Mouse (Mus musculus) CH12.LX (cell line): Measurements from ENCODE around the gene Prrc2a. TPM values are rescaled to one million over a fixed set of nuclear protein-coding genes. Genes with fewer than 3 reads are reported as not detected.

Source experiments
- DNase-seq: peaks from one replicate; pipeline ENCODE4 v3.0.0-alpha.2; 2013; ENCODE audit errors: extremely low read depth
- H3K27ac ChIP-seq: 2 replicates; pipeline ENCODE4 v1.5.1; 2012; ENCODE audit warnings: low read depth, mild to moderate bottlenecking, control low read depth, moderate library complexity; ENCODE audit not compliant: insufficient read depth
- H3K27me3 ChIP-seq: replicated peaks from 2 replicates; pipeline ENCODE3; 2012; ENCODE audit warnings: inconsistent platforms
- H3K36me3 ChIP-seq, 2 experiments: replicated peaks in 1 of 2; 2 replicates each; pipeline versions ENCODE3 to v1.6.1; 2012; ENCODE audit warnings: inconsistent platforms in 1 of 2, low read length in 1 of 2, mild to moderate bottlenecking in 1 of 2, mixed read lengths in 1 of 2, moderate library complexity in 1 of 2; ENCODE audit not compliant: control insufficient read depth in 1 of 2, insufficient read depth in 1 of 2
- H3K4me1 ChIP-seq, 2 experiments: 2 replicates each; pipeline ENCODE4 v1.6.1; 2012; ENCODE audit warnings: inconsistent platforms in 1 of 2, moderate library complexity in 1 of 2; ENCODE audit not compliant: insufficient read depth in 2 of 2, control insufficient read depth in 1 of 2
- H3K4me2 ChIP-seq: 2 replicates; pipeline ENCODE4 v1.6.1; 2012; ENCODE audit warnings: low read depth, mild to moderate bottlenecking, control low read depth; ENCODE audit not compliant: poor library complexity, insufficient read depth, severe bottlenecking
- H3K4me3 ChIP-seq, 3 experiments: fragments of 150-350 bp in 1 of 3; sonication (generic) in 1 of 3; replicated peaks in 1 of 3; 2 replicates each; pipeline versions ENCODE3 to v1.5.1; 2011 to 2012; ENCODE audit warnings: low read depth in 2 of 3, low read length in 2 of 3, mild to moderate bottlenecking in 2 of 3, moderate library complexity in 2 of 3, control low read depth in 1 of 3, improper control_type of control experiment in 1 of 3, inconsistent platforms in 1 of 3, mixed read lengths in 1 of 3; ENCODE audit not compliant: poor library complexity in 1 of 3
- H3K79me2 ChIP-seq: replicated peaks from 2 replicates; pipeline ENCODE4 v1.6.1; 2012; ENCODE audit warnings: mild to moderate bottlenecking, moderate library complexity; ENCODE audit not compliant: control insufficient read depth, poor library complexity, insufficient read depth, severe bottlenecking; ENCODE audit errors: extremely low read depth
- H3K9ac ChIP-seq: 2 replicates; pipeline ENCODE4 v1.6.1; 2012; ENCODE audit warnings: low read depth, mild to moderate bottlenecking, control low read depth, moderate library complexity; ENCODE audit not compliant: insufficient read depth
- H3K9me3 ChIP-seq: replicated peaks from 2 replicates; pipeline ENCODE3; 2012; ENCODE audit warnings: low read length, inconsistent platforms, mixed read lengths
- BHLHE40 ChIP-seq: IDR thresholded peaks from 2 replicates; pipeline ENCODE4 v1.6.1; 2011; ENCODE audit warnings: mild to moderate bottlenecking, low read depth, low read length, improper control_type of control experiment
- CHD1 ChIP-seq: IDR thresholded peaks from 2 replicates; pipeline ENCODE4 v1.6.1; 2012; ENCODE audit warnings: low read depth, low read length, improper control_type of control experiment, inconsistent platforms
- CHD2 ChIP-seq: IDR thresholded peaks from 2 replicates; pipeline ENCODE4 v1.6.1; 2011; ENCODE audit warnings: low read length, improper control_type of control experiment
- CTCF ChIP-seq, 2 experiments: IDR thresholded peaks in 1 of 2; conservative IDR thresholded peaks in 1 of 2; 2 replicates each; pipeline ENCODE4 v1.5.1; 2011 to 2012; ENCODE audit warnings: low read depth in 2 of 2, low read length in 2 of 2, improper control_type of control experiment in 1 of 2, inconsistent platforms in 1 of 2, mild to moderate bottlenecking in 1 of 2, moderate library complexity in 1 of 2
- E2F4 ChIP-seq: IDR thresholded peaks from 2 replicates; pipeline ENCODE4 v1.6.1; 2011; ENCODE audit warnings: low read depth, low read length, improper control_type of control experiment; ENCODE audit not compliant: insufficient replicate concordance
- ELF1 ChIP-seq: IDR thresholded peaks from 2 replicates; pipeline ENCODE4 v1.6.1; 2014; ENCODE audit warnings: low read depth, mild to moderate bottlenecking, inconsistent platforms, low read length, improper control_type of control experiment
- EP300 ChIP-seq: IDR thresholded peaks from 2 replicates; pipeline ENCODE4 v1.6.1; 2011; ENCODE audit warnings: low read length, improper control_type of control experiment
- ETS1 ChIP-seq: conservative IDR thresholded peaks from 2 replicates; pipeline ENCODE4 v1.6.1; 2012; ENCODE audit warnings: low read depth, mild to moderate bottlenecking, inconsistent platforms, low read length, improper control_type of control experiment, moderate library complexity
- GABPA ChIP-seq: IDR thresholded peaks from 2 replicates; pipeline ENCODE4 v1.6.1; 2012; ENCODE audit warnings: low read depth, low read length, improper control_type of control experiment, inconsistent platforms; ENCODE audit not compliant: insufficient replicate concordance
- HCFC1 ChIP-seq: IDR thresholded peaks from 2 replicates; pipeline ENCODE4 v1.6.1; 2012; ENCODE audit warnings: low read depth, mild to moderate bottlenecking, inconsistent platforms, low read length, improper control_type of control experiment
- IRF4 ChIP-seq: IDR thresholded peaks from 2 replicates; pipeline ENCODE4 v1.6.1; 2014; ENCODE audit warnings: low read depth, mild to moderate bottlenecking, inconsistent platforms, low read length, improper control_type of control experiment
- JUN ChIP-seq: IDR thresholded peaks from 2 replicates; pipeline ENCODE4 v1.6.1; 2011; ENCODE audit warnings: low read depth, mild to moderate bottlenecking, low read length, improper control_type of control experiment, moderate library complexity; ENCODE audit not compliant: insufficient read depth
- JUND ChIP-seq: conservative IDR thresholded peaks from 2 replicates; pipeline ENCODE4 v1.6.1; 2011; ENCODE audit warnings: low read depth, low read length, improper control_type of control experiment
- KAT2A ChIP-seq: IDR thresholded peaks from 2 replicates; pipeline ENCODE4 v1.6.1; 2012; ENCODE audit warnings: low read length, improper control_type of control experiment, inconsistent platforms; ENCODE audit not compliant: insufficient replicate concordance
- MAFK ChIP-seq: IDR thresholded peaks from 2 replicates; pipeline ENCODE4 v1.6.1; 2011; ENCODE audit warnings: low read length, improper control_type of control experiment; ENCODE audit not compliant: insufficient replicate concordance
- MAX ChIP-seq: IDR thresholded peaks from 2 replicates; pipeline ENCODE4 v1.6.1; 2011; ENCODE audit warnings: low read length, improper control_type of control experiment
- MAZ ChIP-seq: IDR thresholded peaks from 2 replicates; pipeline ENCODE4 v1.6.1; 2012; ENCODE audit warnings: low read depth, mild to moderate bottlenecking, inconsistent platforms, low read length, improper control_type of control experiment, moderate library complexity
- MEF2A ChIP-seq: IDR thresholded peaks from 2 replicates; pipeline ENCODE4 v1.6.1; 2014; ENCODE audit warnings: low read depth, mild to moderate bottlenecking, inconsistent platforms, low read length, improper control_type of control experiment, borderline replicate concordance
- MXI1 ChIP-seq: IDR thresholded peaks from 2 replicates; pipeline ENCODE4 v1.6.1; 2011; ENCODE audit warnings: mild to moderate bottlenecking, low read depth, low read length, improper control_type of control experiment
- MYC ChIP-seq: IDR thresholded peaks from 2 replicates; pipeline ENCODE4 v1.6.1; 2011; ENCODE audit warnings: low read depth, mild to moderate bottlenecking, improper control_type of control experiment, low read length
- NELFE ChIP-seq: IDR thresholded peaks from 2 replicates; pipeline ENCODE4 v1.6.1; 2011; ENCODE audit warnings: low read depth, low read length, improper control_type of control experiment
- NRF1 ChIP-seq: IDR thresholded peaks from 2 replicates; pipeline ENCODE4 v1.6.1; 2014; ENCODE audit warnings: low read depth, mild to moderate bottlenecking, inconsistent platforms, low read length, improper control_type of control experiment, moderate library complexity
- PAX5 ChIP-seq: IDR thresholded peaks from 2 replicates; pipeline ENCODE4 v1.6.1; 2012; ENCODE audit warnings: low read length, inconsistent platforms, mixed read lengths
- POLR2A ChIP-seq: IDR thresholded peaks from 2 replicates; pipeline ENCODE4 v1.6.1; 2011; ENCODE audit warnings: low read depth, mild to moderate bottlenecking, improper control_type of control experiment, low read length
- POLR2AphosphoS2 ChIP-seq: IDR thresholded peaks from 2 replicates; pipeline ENCODE4 v1.6.1; 2011; ENCODE audit warnings: low read depth, low read length, improper control_type of control experiment
- RAD21 ChIP-seq: IDR thresholded peaks from 2 replicates; pipeline ENCODE4 v1.6.1; 2011; ENCODE audit warnings: low read depth, mild to moderate bottlenecking, low read length, improper control_type of control experiment, moderate library complexity
- RCOR1 ChIP-seq: conservative IDR thresholded peaks from 2 replicates; pipeline ENCODE4 v1.6.1; 2012; ENCODE audit warnings: low read depth, mild to moderate bottlenecking, inconsistent platforms, low read length, improper control_type of control experiment
- SIN3A ChIP-seq: IDR thresholded peaks from 2 replicates; pipeline ENCODE4 v1.6.1; 2012; ENCODE audit warnings: low read length, improper control_type of control experiment, inconsistent platforms
- SMC3 ChIP-seq: IDR thresholded peaks from 2 replicates; pipeline ENCODE4 v1.6.1; 2011; ENCODE audit warnings: low read depth, low read length, improper control_type of control experiment
- TBP ChIP-seq: conservative IDR thresholded peaks from 2 replicates; pipeline ENCODE4 v1.6.1; 2011; ENCODE audit warnings: low read depth, low read length, improper control_type of control experiment
- TCF12 ChIP-seq: IDR thresholded peaks from 2 replicates; pipeline ENCODE4 v1.6.1; 2014; ENCODE audit warnings: low read depth, mild to moderate bottlenecking, inconsistent platforms, low read length, improper control_type of control experiment
- UBTF ChIP-seq: IDR thresholded peaks from 2 replicates; pipeline ENCODE4 v1.6.1; 2012; ENCODE audit warnings: low read depth, mild to moderate bottlenecking, inconsistent platforms, low read length, improper control_type of control experiment, moderate library complexity
- USF1 ChIP-seq: IDR thresholded peaks from 2 replicates; pipeline ENCODE4 v1.6.1; 2014; ENCODE audit warnings: low read depth, mild to moderate bottlenecking, inconsistent platforms, low read length, improper control_type of control experiment
- USF2 ChIP-seq: conservative IDR thresholded peaks from 2 replicates; pipeline ENCODE4 v1.6.1; 2011; ENCODE audit warnings: low read depth, low read length, improper control_type of control experiment
- ZC3H11A ChIP-seq: IDR thresholded peaks from 2 replicates; pipeline ENCODE4 v1.6.1; 2012; ENCODE audit warnings: low read depth, mild to moderate bottlenecking, inconsistent platforms, low read length, improper control_type of control experiment
- ZKSCAN1 ChIP-seq: IDR thresholded peaks from 2 replicates; pipeline ENCODE4 v1.6.1; 2012; ENCODE audit warnings: low read depth, inconsistent platforms, low read length, improper control_type of control experiment, borderline replicate concordance
- ZMIZ1 ChIP-seq: IDR thresholded peaks from 2 replicates; pipeline ENCODE4 v1.6.1; 2012; ENCODE audit warnings: low read depth, mild to moderate bottlenecking, inconsistent platforms, low read length, improper control_type of control experiment
- ZNF384 ChIP-seq: IDR thresholded peaks from 2 replicates; pipeline ENCODE4 v1.6.1; 2012; ENCODE audit warnings: low read depth, low read length, improper control_type of control experiment, inconsistent platforms
- dilution Hi-C: fragments of 300-500 bp; cut with MboI; formaldehyde crosslinking; loops from 2 replicates; pipeline ENCODE4 v1.14.3; 2020; ENCODE audit warnings: low sequenced_read_pairs; ENCODE audit not compliant: extremely low pct_unique_long_range_greater_than_20kb, extremely low pct_ligation_motif_present
- in situ Hi-C: fragments of 300-500 bp; cut with MboI; formaldehyde crosslinking; loops from 3 replicates; pipeline ENCODE4 v1.14.3; 2019; ENCODE audit warnings: low sequenced_read_pairs, low pct_ligation_motif_present, low pct_unique_long_range_greater_than_20kb, mixed read lengths
- polyA plus RNA-seq: library from polyadenylated mRNA; unstranded; fragments of >175 nt; gene quantifications from 2 replicates; pipeline ENCODE4 v1.2.1, GENCODE M21; 2012; ENCODE audit warnings: low read depth; ENCODE audit not compliant: insufficient read length
- total RNA-seq, 2 experiments: library from RNA; depleted of rRNA; stranded (reverse); fragments of 300-350 nt in 1 of 2; fragments of >200 nt in 1 of 2; gene quantifications; 2 replicates each; pipeline ENCODE4 v1.2.3; 2012 to 2014

The Prrc2a gene
- total and polyA plus RNA-seq, 3 experiments, result 31.3 to 313 (median 80.4) TPM

DNA sequence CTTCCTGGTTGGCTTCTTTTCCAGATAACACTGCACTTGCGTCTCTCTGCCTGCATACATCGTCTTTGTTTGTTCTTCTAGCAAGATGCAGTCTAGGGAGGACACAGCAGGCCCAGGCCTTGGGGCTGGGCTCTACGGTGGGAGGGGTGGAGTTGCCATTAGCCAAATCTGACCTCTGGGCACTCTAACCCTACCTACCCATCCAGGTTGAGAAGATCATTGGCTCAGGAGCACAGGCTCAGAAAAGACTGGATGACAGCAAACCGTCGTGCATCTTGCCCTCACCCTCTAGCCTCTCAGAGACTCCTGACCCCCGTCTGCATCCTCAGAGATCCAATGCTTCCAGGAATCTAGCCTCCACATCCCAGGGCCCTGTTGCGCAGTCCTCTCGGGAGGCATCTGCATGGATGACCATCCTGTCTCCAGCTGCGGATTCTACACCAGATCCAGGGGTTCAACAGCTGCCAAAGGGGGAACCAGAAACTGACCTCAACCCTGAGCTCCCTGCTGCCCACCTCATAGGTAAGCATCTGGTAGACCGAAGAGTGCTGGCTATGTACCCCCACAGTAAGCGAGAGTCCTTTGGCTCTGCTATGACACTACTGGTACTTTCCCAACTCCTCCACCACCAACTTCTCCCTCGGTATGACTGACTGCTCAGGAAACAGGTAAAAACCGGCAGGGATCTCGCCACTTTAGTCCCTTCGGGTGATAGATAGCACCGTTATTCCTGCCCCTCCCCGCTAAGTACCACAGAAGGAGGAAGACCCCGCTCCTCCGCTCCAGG, 30.3 kb upstream of the Prrc2a start:
- Histone ChIP-seq H3K27me3 (no peaks in the 10 kb centered on the region), H3K27ac (peak overlapping the region; percentile 96), H3K9me3 (no peaks in the 10 kb centered on the region), H3K4me2 (peak overlapping the region; percentile 87), H3K4me1 (peaks cover 27 to 48% of the 10 kb centered on the region in 2 experiments), H3K4me3 (peak overlapping the region; percentile 60 to 80 (median 78)), H3K9ac (peak overlapping the region; percentile 71), H3K79me2 (peaks cover 12% of the 10 kb centered on the region), H3K36me3 (peaks cover 1 to 11% of the 10 kb centered on the region in 2 experiments)
- dilution Hi-C loops, result no loop called here
- TF ChIP-seq NELFE (no peak; the same call in 1 of the 2 replicates), MAFK (no peak), JUND (0 out of 2 replicates have a peak, but pooled peaks have one; percentile 21), MYC (no peak), ZMIZ1 (no peak), MAZ (no peak; the same call in 1 of the 2 replicates), CHD2 (peak; percentile 19; the same call in 1 of the 2 replicates), RAD21 (no peak), ELF1 (no peak), SIN3A (peak; percentile 59; the same call in 1 of the 2 replicates), UBTF (peak; percentile 59; the same call in 1 of the 2 replicates), MXI1 (peak; percentile 18; the same call in 1 of the 2 replicates), USF2 (no peak), MAX (no peak; the same call in 1 of the 2 replicates), USF1 (no peak), NRF1 (no peak), GABPA (no peak), ETS1 (no peak; the same call in 1 of the 2 replicates), POLR2AphosphoS2 (no peak), TCF12 (no peak), IRF4 (no peak), CHD1 (no peak), JUN (no peak), CTCF (conservative IDR thresholded peaks at IDR 0.05 in 1 of 2, IDR thresholded peaks at IDR 0.05 in 1 of 2; ENCODE audit: low read depth in 2 of 2, low read length in 2 of 2) (no peak), ZC3H11A (no peak), PAX5 (no peak), SMC3 (peak; percentile 1; the same call in 1 of the 2 replicates), EP300 (peak; percentile 54; the same call in 1 of the 2 replicates), ZKSCAN1 (no peak), HCFC1 (no peak), KAT2A (no peak), BHLHE40 (no peak; the same call in 1 of the 2 replicates), TBP (no peak), MEF2A (no peak), ZNF384 (no peak), E2F4 (no peak), POLR2A (no peak), RCOR1 (no peak; the same call in 1 of the 2 replicates)
- in situ Hi-C loops, result no loop called here
- DNase-seq, result no peak
